Mouse (Mus musculus): Measurements from ENCODE around the gene Usp47. TPM values are rescaled to one million over a fixed set of nuclear protein-coding genes. Genes with fewer than 3 reads are reported as not detected.
"Not testable (repeated sequence)": the region's sequence is repeated elsewhere in the genome, so short reads cannot be mapped to it uniquely, and the experiment has no call there.

The Usp47 gene
- total and polyA plus RNA-seq, 3 experiments = 6.4 to 95.9 (median 88.4) TPM

DNA sequence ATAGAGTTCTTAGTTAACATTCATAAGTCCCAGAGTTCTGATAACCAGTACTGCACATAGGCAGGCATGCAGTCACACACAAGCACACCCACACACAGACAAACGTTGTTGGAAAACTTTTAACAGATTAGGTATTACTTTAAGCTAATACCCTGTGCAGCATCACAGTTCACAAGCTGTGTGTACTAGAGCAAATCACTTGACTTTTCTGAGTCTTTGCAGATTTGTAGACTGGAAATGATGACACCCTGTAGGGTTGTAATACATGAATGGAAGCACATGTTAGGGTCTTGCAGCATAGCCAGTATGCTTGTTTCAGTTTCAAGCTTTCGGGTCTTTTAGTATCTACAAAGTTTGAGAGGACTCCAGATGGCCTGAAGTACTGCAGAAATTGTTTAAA lies 60.9 kb downstream of the Usp47 start:
- Histone ChIP-seq H3K4me3 (ENCODE audit: low read depth, low read length) (no peak overlapping the region), H3K36me3 (replicated peaks) (peaks cover 72% of the 10 kb centered on the region), H3K27me3 (ENCODE audit: insufficient read depth, low read length) (no peaks in the 10 kb centered on the region), H3K4me1 (ENCODE audit: insufficient read depth, low read depth, low read length) (no peaks in the 10 kb centered on the region), H3K9me3 (replicated peaks) (no peaks in the 10 kb centered on the region)
- ATAC-seq (ENCODE audit: extremely low read depth, insufficient number of reproducible peaks, low FRiP score, poor library complexity, severe bottlenecking) (no peak), DNase-seq (ENCODE audit: low spot score) (no peak)
- no peak for TF ChIP-seq GATA1 (IDR thresholded peaks at IDR 0.05; ENCODE audit: borderline replicate concordance, low read length)
- TF ChIP-seq CTCF (IDR thresholded peaks at IDR 0.05; ENCODE audit: low read depth, low read length) = no peak
- TF ChIP-seq GATA2 (IDR thresholded peaks at IDR 0.05; ENCODE audit: borderline replicate concordance, low read depth, low read length) = no peak
- TF ChIP-seq POLR2AphosphoS5 (IDR thresholded peaks at IDR 0.05; ENCODE audit: insufficient replicate concordance, low read depth, low read length) = no peak
- no peak for TF ChIP-seq TAL1 (conservative IDR thresholded peaks at IDR 0.05; ENCODE audit: low read depth, low read length)

DNA sequence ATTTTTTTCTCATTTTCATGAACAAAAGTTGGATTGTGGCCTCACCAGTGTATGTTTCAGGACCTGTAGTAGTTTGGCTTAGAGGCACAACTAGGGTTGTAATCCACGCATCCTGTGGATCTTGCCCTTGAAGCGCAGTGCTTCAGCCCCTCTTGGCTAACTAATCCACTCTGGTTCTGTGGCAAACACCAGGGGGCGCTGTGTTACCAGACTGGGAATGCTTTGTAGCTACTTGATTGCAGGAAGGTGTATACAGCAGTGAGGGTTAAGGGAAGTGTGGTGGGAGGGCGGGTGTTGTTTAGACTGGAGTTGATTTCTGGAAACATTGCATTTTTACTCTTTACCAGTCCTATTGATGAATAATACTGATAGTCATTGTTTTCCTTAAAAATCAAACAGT lies 61.8 kb downstream of the Usp47 start:
- no peak overlapping the region for H3K4me3 ChIP-seq (ENCODE audit: low read depth, low read length)
- H3K9me3 ChIP-seq (replicated peaks) = no peaks in the 10 kb centered on the region
- DNase-seq (ENCODE audit: low spot score) (peak; percentile 22), ATAC-seq (ENCODE audit: extremely low read depth, insufficient number of reproducible peaks, low FRiP score, poor library complexity, severe bottlenecking) (peak; percentile 63; the same call in 1 of the 2 replicates)
- H3K4me1 ChIP-seq (ENCODE audit: insufficient read depth, low read depth, low read length) = no peaks in the 10 kb centered on the region
- TF ChIP-seq GATA2 (IDR thresholded peaks at IDR 0.05; ENCODE audit: borderline replicate concordance, low read depth, low read length) (no peak), CTCF (IDR thresholded peaks at IDR 0.05; ENCODE audit: low read depth, low read length) (peak; percentile 84)
- no peaks in the 10 kb centered on the region for H3K27me3 ChIP-seq (ENCODE audit: insufficient read depth, low read length)
- H3K36me3 ChIP-seq (replicated peaks) = peaks cover 76% of the 10 kb centered on the region

DNA sequence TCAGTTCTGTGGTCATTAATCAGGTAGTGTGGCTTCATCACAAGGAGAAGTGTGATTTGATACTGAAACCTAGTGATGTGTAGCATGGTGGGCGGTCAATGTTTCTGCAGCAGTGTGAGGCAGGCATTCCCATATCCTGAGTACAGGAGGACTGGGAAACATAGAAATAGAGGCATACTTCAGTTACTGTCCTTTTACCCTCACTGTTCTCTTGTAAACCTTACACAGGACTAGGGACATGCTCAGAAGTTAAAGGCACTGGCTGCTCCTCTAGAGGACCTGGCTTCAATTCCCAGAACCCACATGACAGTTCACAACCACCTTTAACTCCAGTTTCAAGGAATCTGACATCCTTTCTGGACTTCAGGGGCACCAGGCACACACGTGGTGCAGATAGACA lies 62.9 kb downstream of the Usp47 start:
- H3K4me1 ChIP-seq (ENCODE audit: insufficient read depth, low read depth, low read length) = no peaks in the 10 kb centered on the region
- ATAC-seq (ENCODE audit: extremely low read depth, insufficient number of reproducible peaks, low FRiP score, poor library complexity, severe bottlenecking) = no peak
- TF ChIP-seq TAL1 (conservative IDR thresholded peaks at IDR 0.05; ENCODE audit: low read depth, low read length) = no peak
- TF ChIP-seq CTCF (IDR thresholded peaks at IDR 0.05; ENCODE audit: low read depth, low read length) = no peak
- TF ChIP-seq GATA1 (IDR thresholded peaks at IDR 0.05; ENCODE audit: borderline replicate concordance, low read length) = no peak
- no peak for TF ChIP-seq POLR2AphosphoS5 (IDR thresholded peaks at IDR 0.05; ENCODE audit: insufficient replicate concordance, low read depth, low read length)
- TF ChIP-seq GATA2 (IDR thresholded peaks at IDR 0.05; ENCODE audit: borderline replicate concordance, low read depth, low read length) = no peak
- no peak overlapping the region for H3K4me3 ChIP-seq (ENCODE audit: low read depth, low read length)
- no peaks in the 10 kb centered on the region for H3K9me3 ChIP-seq (replicated peaks)
- no peak for DNase-seq (ENCODE audit: low spot score)
- H3K36me3 ChIP-seq (replicated peaks) = peaks cover 76% of the 10 kb centered on the region
- H3K27me3 ChIP-seq (ENCODE audit: insufficient read depth, low read length) = no peaks in the 10 kb centered on the region

DNA sequence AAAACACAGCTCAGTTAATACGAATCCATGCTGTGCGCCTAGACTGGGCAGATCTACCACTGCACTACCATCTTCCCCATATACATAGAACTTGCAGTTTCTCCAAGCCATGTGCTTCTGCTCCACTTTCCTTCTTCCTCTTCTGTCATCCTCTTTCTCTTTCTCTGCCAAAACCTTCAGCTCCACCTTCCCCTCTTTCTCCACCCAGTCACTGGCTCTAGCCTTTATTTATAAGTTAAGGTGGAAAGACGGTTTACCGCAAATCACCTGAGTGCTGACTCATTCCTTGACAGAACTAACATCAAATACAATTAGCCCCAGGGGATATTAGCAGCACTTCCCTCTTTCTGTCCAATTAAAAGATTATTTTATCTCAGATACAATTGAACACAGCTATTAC lies 71.6 kb downstream of the Usp47 start:
- H3K9me3 ChIP-seq (replicated peaks); H3K4me1 ChIP-seq (ENCODE audit: insufficient read depth, low read depth, low read length); ATAC-seq (ENCODE audit: extremely low read depth, insufficient number of reproducible peaks, low FRiP score, poor library complexity, severe bottlenecking); DNase-seq (ENCODE audit: low spot score); H3K4me3 ChIP-seq (ENCODE audit: low read depth, low read length); H3K27me3 ChIP-seq (ENCODE audit: insufficient read depth, low read length): not testable (repeated sequence)
- H3K36me3 ChIP-seq (replicated peaks) = peaks cover 69% of the 10 kb centered on the region

GRCm38 (mm10) chr7:112100887-112101286 lies 77.6 kb downstream of the Usp47 start:
- no peaks in the 10 kb centered on the region for H3K9me3 ChIP-seq (replicated peaks)
- H3K4me3 ChIP-seq (ENCODE audit: low read depth, low read length) = no peak overlapping the region
- H3K36me3 ChIP-seq (replicated peaks) = peaks cover 74% of the 10 kb centered on the region
- no peak for DNase-seq (ENCODE audit: low spot score)
- no peaks in the 10 kb centered on the region for H3K27me3 ChIP-seq (ENCODE audit: insufficient read depth, low read length)
- no peak for ATAC-seq (ENCODE audit: extremely low read depth, insufficient number of reproducible peaks, low FRiP score, poor library complexity, severe bottlenecking)
- H3K4me1 ChIP-seq (ENCODE audit: insufficient read depth, low read depth, low read length) = no peaks in the 10 kb centered on the region; the same call in 1 of the 2 replicates
- TF ChIP-seq TAL1 (conservative IDR thresholded peaks at IDR 0.05; ENCODE audit: low read depth, low read length) = no peak
- TF ChIP-seq GATA1 (IDR thresholded peaks at IDR 0.05; ENCODE audit: borderline replicate concordance, low read length) = no peak
- no peak for TF ChIP-seq GATA2 (IDR thresholded peaks at IDR 0.05; ENCODE audit: borderline replicate concordance, low read depth, low read length)
- no peak for TF ChIP-seq CTCF (IDR thresholded peaks at IDR 0.05; ENCODE audit: low read depth, low read length)
- TF ChIP-seq POLR2AphosphoS5 (IDR thresholded peaks at IDR 0.05; ENCODE audit: insufficient replicate concordance, low read depth, low read length) = no peak

- no peak overlapping the region for H3K4me3 ChIP-seq (ENCODE audit: low read depth, low read length)
- TF ChIP-seq GATA1 (IDR thresholded peaks at IDR 0.05; ENCODE audit: borderline replicate concordance, low read length) (no peak), TAL1 (conservative IDR thresholded peaks at IDR 0.05; ENCODE audit: low read depth, low read length) (no peak), POLR2AphosphoS5 (IDR thresholded peaks at IDR 0.05; ENCODE audit: insufficient replicate concordance, low read depth, low read length) (no peak)
- DNase-seq (ENCODE audit: low spot score) (no peak), ATAC-seq (ENCODE audit: extremely low read depth, insufficient number of reproducible peaks, low FRiP score, poor library complexity, severe bottlenecking) (no peak)
- no peaks in the 10 kb centered on the region for H3K4me1 ChIP-seq (ENCODE audit: insufficient read depth, low read depth, low read length)
- peaks cover 87% of the 10 kb centered on the region for H3K36me3 ChIP-seq (replicated peaks)
- no peaks in the 10 kb centered on the region for H3K27me3 ChIP-seq (ENCODE audit: insufficient read depth, low read length)
- no peaks in the 10 kb centered on the region for H3K9me3 ChIP-seq (replicated peaks)
Measured at GRCm38 (mm10) chr7:112102933-112103332, 79.6 kb downstream of the Usp47 start.

DNA sequence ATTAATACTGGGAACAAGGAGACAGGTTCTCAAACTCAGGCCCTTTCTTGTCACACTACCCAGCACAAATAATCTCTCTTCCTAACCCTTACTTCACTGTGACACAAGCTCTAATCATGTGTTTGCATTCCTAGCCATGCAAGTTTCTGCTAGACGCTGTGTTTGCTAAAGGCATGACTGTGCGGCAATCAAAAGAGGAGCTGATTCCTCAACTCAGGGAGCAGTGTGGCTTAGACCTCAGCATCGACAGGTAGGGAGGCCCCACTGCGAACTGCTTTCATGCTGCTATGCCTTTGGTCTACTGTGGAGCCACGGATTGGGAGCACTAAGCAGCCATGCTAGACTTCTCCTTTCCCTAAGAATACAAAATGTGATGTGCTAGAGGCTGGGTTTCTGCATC lies 80.5 kb downstream of the Usp47 start:
- Histone ChIP-seq H3K36me3 (replicated peaks) (peaks cover 86% of the 10 kb centered on the region), H3K4me1 (ENCODE audit: insufficient read depth, low read depth, low read length) (no peaks in the 10 kb centered on the region), H3K9me3 (replicated peaks) (no peaks in the 10 kb centered on the region), H3K27me3 (ENCODE audit: insufficient read depth, low read length) (no peaks in the 10 kb centered on the region), H3K4me3 (ENCODE audit: low read depth, low read length) (no peak overlapping the region)
- no peak for ATAC-seq (ENCODE audit: extremely low read depth, insufficient number of reproducible peaks, low FRiP score, poor library complexity, severe bottlenecking)
- no peak for DNase-seq (ENCODE audit: low spot score)
- TF ChIP-seq CTCF (IDR thresholded peaks at IDR 0.05; ENCODE audit: low read depth, low read length) (no peak), POLR2AphosphoS5 (IDR thresholded peaks at IDR 0.05; ENCODE audit: insufficient replicate concordance, low read depth, low read length) (no peak), GATA2 (IDR thresholded peaks at IDR 0.05; ENCODE audit: borderline replicate concordance, low read depth, low read length) (no peak), TAL1 (conservative IDR thresholded peaks at IDR 0.05; ENCODE audit: low read depth, low read length) (no peak), GATA1 (IDR thresholded peaks at IDR 0.05; ENCODE audit: borderline replicate concordance, low read length) (no peak)

Data from G1E (cell line).